Mouse (Mus musculus) forebrain, embryonic 10.5 days (tissue): Measurements from ENCODE around the gene Tc2n. TPM values are rescaled to one million over a fixed set of nuclear protein-coding genes. Genes with fewer than 3 reads are reported as not detected.
A peak's percentile ranks its signal among the peaks of the same experiment; 100 is the strongest.

ENCODE experiments used
- DNase-seq: peaks from one replicate; pipeline ENCODE4 v3.0.0-alpha.2; 2017; ENCODE audit warnings: low spot score; ENCODE audit errors: extremely low spot score
- H3K27ac ChIP-seq: fragments of 300-500 bp; sonication (generic); 2 replicates; pipeline ENCODE4 v1.5.1; 2016; ENCODE audit warnings: mild to moderate bottlenecking
- H3K27me3 ChIP-seq: fragments of 300-500 bp; sonication (generic); 2 replicates; pipeline ENCODE4 v1.6.1; 2016; ENCODE audit warnings: mild to moderate bottlenecking; ENCODE audit not compliant: poor library complexity, severe bottlenecking
- H3K36me3 ChIP-seq: fragments of 300-500 bp; sonication (generic); replicated peaks from 2 replicates; pipeline ENCODE4 v1.6.1; 2016; ENCODE audit warnings: mild to moderate bottlenecking, moderate library complexity
- H3K4me1 ChIP-seq: fragments of 300-500 bp; sonication (generic); 2 replicates; pipeline ENCODE4 v1.6.1; 2016
- H3K4me3 ChIP-seq: fragments of 300-500 bp; sonication (generic); 2 replicates; pipeline ENCODE4 v1.5.1; 2016; ENCODE audit warnings: mild to moderate bottlenecking, moderate library complexity
- H3K9me3 ChIP-seq: fragments of 300-500 bp; sonication (generic); 2 replicates; pipeline ENCODE4 v1.6.1; 2016; ENCODE audit warnings: mild to moderate bottlenecking, moderate library complexity
- WGBS: fragments of 180-500 bp; shearing (Covaris S2); methylation state at CpG from one replicate; pipeline ENCODE4 v1.1.7; 2016; 5-methylcytosine and 5-hydroxymethylcytosine counted together
- polyA plus RNA-seq: library from polyadenylated mRNA; unstranded; fragments of >200 nt; fragmentation: Nextera tagmentation; extraction: Ambion mirVana; gene quantifications from 2 replicates; pipeline ENCODE4 v1.2.1, GENCODE M21; 2016

Gene Tc2n
- polyA plus RNA-seq: 0.21 and 0.38 TPM in 2 replicates

DNA sequence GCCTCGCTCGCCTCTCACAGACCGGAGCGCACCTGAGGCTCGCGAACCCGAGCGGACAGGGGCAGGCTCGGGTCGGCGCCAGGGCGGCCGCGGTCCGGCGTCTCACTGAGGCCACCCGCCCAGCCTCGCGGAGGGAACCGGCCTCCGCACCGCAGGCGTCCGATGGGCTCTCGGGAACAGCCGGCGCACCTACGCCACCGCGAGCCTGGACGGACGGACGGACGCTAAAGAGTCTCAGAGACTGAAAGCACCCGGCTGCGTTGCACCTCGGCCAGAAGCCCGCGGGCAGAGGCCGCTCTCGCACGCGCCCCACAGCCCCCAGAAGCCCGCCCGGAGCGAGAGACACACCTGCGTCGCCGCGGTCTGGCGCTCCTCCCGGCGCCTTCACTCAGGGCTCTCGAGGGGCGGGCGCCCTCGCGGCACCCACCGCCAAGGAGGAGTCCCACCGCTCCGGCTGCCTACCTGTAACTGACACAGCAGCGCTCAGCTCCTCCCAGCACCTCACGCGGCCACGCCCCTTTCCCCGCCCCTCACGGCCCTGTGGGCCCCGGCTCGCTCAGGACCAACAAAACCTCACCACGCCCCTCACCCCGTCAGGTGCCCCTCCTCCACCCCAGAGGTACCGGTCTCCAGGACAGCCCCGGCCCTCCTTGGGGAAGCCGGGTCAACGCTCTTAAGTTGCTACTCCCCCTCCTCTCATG is at the start of gene Tc2n:
Tc2n (minus strand) TSS at position 470 of the 701 bp plus-strand sequence.
- WGBS: under 1% methylated on average over 75 of the region's 75 CpGs

DNA sequence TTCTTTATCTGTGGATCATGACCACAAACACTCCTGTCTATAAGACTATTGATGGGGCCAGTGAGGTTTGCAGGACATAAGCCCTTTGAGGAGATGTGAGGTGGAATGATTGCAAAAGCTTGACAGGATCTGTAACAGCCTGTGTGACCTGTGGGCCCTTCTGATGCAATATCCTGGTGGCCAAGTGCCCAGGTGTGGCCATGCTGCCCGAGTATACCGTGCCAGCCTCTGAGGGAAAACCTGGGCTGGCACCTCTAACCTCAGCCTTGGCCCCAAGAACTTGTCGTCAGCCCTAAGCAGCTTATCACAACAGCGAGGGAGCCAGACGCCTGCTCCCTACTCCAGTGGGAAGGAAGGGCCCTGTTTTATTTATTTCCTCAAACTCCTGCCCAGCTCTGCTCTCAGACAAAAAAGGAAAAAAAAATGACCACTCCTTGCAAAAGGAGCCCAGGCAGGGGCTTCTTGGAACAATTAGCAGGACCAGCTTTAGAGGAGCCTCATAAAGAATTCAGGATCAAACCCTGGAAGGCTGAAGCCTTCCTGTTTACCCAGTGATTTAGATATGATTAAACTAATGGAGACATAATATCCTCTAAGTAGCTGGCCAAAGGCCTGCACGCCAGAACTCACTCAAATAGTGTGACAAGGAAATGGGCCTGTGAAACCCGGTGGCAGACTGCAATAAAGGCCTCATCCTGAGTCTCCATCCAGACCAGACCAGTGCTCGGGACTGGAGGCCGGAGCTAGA is 49.2 kb upstream of the Tc2n start:
- H3K36me3 ChIP-seq: no peaks in the 10 kb centered on the region
- H3K4me1 ChIP-seq: peaks cover 26% of the 10 kb centered on the region
- no peak for DNase-seq
- no peaks in the 10 kb centered on the region for H3K27me3 ChIP-seq
- no peaks in the 10 kb centered on the region for H3K9me3 ChIP-seq
- WGBS: 73% methylated on average over 9 of the region's 9 CpGs
- H3K27ac ChIP-seq: peak overlapping the region; percentile 51; the same call in 1 of the 2 replicates
- no peak overlapping the region for H3K4me3 ChIP-seq

More for the DNA sequence above, at the start of gene Tc2n:
- H3K36me3 ChIP-seq: no peaks in the 10 kb centered on the region
- H3K4me1 ChIP-seq: peaks cover 13% of the 10 kb centered on the region
- peak within 1 kb of the TSS; percentile 81 for H3K4me3 ChIP-seq
- DNase-seq: peak; percentile 82
- H3K9me3 ChIP-seq: no peaks in the 10 kb centered on the region
- peak within 1 kb of the TSS; percentile 60; the same call in 1 of the 2 replicates for H3K27ac ChIP-seq
- H3K27me3 ChIP-seq: peaks cover 39% of the 10 kb centered on the region

DNA sequence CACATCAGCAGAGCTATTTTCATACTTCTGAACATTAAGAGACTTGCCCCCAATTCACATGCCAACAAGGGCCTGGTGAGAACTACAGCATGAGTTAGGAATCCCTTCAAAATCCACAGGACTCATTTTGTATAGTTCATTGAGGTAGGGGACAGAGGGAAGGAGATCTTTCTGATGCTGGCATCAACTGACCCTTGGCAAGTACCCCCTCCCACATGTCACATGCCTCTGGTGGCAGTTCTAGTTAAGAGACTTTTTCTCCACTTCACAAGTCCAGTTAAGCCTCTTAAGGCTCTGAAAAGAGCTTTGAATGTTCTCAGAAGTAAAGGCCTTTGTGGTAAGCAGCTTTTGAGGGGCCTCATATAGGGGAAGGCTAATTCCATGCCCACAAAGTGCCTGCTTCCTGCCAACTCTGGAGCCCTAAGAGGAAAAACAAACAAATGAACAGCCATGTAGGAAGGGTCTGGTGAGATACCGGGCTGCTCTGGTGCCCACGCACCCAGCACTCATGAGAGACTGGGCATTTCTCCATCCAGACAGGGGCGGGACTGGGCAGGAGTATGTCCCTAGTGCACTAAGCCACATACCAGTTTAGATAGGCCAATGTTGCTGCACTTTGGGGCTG is 48.0 kb upstream of the Tc2n start:
- no peaks in the 10 kb centered on the region for H3K27me3 ChIP-seq
- H3K9me3 ChIP-seq: no peaks in the 10 kb centered on the region
- peak overlapping the region; percentile 51 for H3K27ac ChIP-seq
- no peaks in the 10 kb centered on the region for H3K36me3 ChIP-seq
- H3K4me3 ChIP-seq: no peak overlapping the region
- no peak for DNase-seq
- WGBS: 67% methylated on average over 3 of the region's 3 CpGs
- peaks cover 26% of the 10 kb centered on the region for H3K4me1 ChIP-seq

DNA sequence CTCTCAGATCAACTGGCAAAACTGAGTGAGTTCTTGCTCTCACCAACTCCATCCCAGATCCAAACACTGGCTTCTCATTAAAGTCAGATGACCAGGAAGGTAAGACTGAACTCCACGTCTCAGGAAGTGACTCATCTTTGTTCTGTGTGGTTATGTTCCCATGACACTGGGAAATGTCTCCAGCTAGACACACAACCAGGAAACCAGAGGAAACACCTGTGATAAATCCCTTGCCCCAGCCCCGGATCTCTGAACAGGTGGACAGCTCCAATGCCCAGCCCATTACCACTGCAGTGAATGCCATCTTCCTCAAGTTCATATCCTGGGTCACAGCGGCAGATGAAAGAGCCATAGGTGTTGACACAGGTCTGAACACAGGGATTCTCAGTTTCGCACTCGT is 46.5 kb upstream of the Tc2n start:
- H3K36me3 ChIP-seq: no peaks in the 10 kb centered on the region
- no peak for DNase-seq
- WGBS: 90% methylated on average over 5 of the region's 5 CpGs
- H3K4me3 ChIP-seq: no peak overlapping the region
- H3K4me1 ChIP-seq: peaks cover 26% of the 10 kb centered on the region
- H3K27ac ChIP-seq: no peak overlapping the region
- no peaks in the 10 kb centered on the region for H3K27me3 ChIP-seq
- no peaks in the 10 kb centered on the region for H3K9me3 ChIP-seq

DNA sequence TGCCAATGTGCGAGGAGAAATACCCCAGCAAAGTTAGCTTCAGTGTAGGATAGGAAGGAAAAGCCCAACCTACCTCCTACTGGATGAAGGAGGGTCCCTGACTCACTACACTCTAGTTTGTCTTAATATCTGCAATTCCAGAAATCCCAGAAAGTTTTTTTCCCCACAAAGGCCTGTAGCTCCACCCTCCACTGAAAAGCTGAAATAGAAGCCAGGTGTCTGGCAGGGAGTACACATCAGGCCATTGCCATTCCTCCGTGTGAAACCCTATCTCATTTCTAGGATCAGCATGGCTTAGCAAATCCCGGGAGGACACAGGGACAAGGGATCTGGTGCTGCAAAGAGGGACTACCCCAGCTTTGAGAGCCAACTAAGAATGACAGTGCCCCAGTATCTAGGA is 44.7 kb upstream of the Tc2n start:
- Histone ChIP-seq H3K27me3 (no peaks in the 10 kb centered on the region), H3K27ac (no peak overlapping the region), H3K36me3 (no peaks in the 10 kb centered on the region), H3K9me3 (no peaks in the 10 kb centered on the region), H3K4me3 (no peak overlapping the region), H3K4me1 (peaks cover 26% of the 10 kb centered on the region)
- WGBS: 67% methylated on average over 3 of the region's 3 CpGs
- no peak for DNase-seq

DNA sequence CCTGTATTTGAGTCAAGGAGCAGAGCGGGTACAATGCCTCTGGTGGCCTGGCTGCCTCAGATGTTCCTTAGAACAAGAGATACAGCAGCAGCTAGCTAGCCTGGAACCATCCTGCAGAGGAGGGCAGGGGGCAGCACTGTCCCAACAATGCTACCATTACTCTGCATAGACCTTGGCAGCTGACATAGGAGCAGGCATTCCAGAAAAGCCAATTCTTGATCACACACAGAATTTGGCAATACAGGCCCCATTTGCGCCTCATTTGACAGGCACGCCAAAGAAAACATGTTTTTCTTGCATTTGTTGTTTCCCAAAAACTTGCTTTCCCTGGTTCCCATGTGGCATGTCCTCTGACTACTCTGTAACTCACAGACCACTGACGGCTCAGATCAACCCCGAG is 43.7 kb upstream of the Tc2n start:
- peaks cover 18% of the 10 kb centered on the region for H3K4me1 ChIP-seq
- DNase-seq: no peak
- H3K9me3 ChIP-seq: no peaks in the 10 kb centered on the region
- no peak overlapping the region for H3K27ac ChIP-seq
- H3K27me3 ChIP-seq: no peaks in the 10 kb centered on the region
- H3K36me3 ChIP-seq: no peaks in the 10 kb centered on the region
- WGBS: 93% methylated on average over 5 of the region's 5 CpGs
- no peak overlapping the region for H3K4me3 ChIP-seq

DNA sequence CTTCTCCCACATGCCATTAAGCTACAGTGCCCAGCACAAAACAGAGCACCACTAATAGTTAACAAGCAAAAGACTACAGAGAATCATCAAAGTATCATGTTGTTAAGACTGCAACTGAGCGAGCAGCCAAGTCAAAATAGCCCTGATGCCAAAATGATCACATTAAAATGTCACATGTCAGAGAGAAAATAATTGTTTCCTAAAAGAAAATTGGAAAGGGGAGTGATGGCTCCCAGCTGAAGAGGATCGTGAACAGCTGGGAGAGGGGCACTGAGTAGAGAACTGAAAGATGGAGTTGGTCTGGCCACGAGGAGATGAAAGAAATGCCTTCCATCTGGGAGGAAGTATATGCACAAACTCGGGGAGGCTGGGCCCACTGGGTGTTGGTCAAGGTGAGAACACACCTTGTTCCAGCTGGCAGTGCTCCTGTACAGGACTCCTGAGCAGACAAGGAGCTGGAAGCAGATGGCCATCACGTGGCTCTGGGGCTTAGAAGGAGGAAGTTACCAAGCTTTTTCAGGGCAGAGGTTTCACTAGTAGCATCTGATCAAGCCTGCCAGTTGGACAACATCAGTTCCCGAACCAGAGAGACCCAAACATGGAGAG is 41.2 kb upstream of the Tc2n start:
- H3K4me1 ChIP-seq: 0 out of 2 replicates have a peak, but pooled peaks cover 3% of the 10 kb centered on the region
- WGBS: 70% methylated on average over 6 of the region's 6 CpGs

DNA sequence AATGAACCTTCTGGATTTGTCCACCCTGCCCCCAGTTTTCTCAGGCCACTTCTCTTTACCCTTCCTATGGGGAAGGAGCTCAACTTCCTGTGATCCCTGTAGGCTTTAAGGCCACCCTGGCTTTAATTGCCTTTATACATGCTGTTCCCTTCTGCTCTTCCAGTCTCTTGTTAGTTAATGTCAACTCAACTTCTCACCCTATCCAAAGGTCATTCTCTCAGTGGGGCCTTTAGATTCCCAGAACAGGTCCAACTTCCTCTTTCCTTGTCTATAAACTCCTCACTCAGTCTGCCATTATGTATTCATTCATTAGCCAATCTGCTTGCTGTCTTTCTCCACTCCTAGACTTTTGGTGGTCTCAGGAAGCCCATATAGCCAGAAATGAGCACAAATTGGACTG is 40.4 kb upstream of the Tc2n start:
- no peak overlapping the region for H3K27ac ChIP-seq
- H3K27me3 ChIP-seq: no peaks in the 10 kb centered on the region
- DNase-seq: no peak
- H3K4me3 ChIP-seq: no peak overlapping the region
- no peaks in the 10 kb centered on the region for H3K36me3 ChIP-seq
- 0 out of 2 replicates have a peak, but pooled peaks cover under 1% of the 10 kb centered on the region for H3K4me1 ChIP-seq
- H3K9me3 ChIP-seq: no peaks in the 10 kb centered on the region

More for the DNA sequence above, 41.2 kb upstream of the Tc2n start:
- no peak overlapping the region for H3K27ac ChIP-seq
- H3K36me3 ChIP-seq: no peaks in the 10 kb centered on the region
- DNase-seq: no peak
- H3K4me3 ChIP-seq: no peak overlapping the region
- no peaks in the 10 kb centered on the region for H3K27me3 ChIP-seq
- H3K9me3 ChIP-seq: no peaks in the 10 kb centered on the region

DNA sequence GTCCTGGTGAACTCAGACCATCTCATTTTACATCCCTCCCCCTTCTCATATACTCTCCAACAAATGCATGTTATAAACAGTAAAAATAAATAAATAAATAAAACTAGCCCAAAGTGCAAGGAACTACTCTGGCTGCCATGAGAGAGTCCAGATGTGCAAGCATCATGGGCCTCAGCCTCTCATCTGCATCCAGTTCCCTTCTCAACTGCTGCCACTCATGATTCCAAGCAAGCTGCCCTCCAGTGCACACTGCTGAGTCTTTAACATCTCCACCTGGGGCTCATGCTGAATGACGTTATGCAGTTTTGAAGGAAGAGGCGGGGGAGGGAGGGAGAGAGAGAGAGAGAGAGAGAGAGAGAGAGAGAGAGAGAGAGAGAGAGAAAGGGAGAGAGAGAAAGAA is 24.1 kb upstream of the Tc2n start:
- 69% methylated on average over 2 of the region's 2 CpGs for WGBS
- H3K27me3 ChIP-seq: no peaks in the 10 kb centered on the region
- no peaks in the 10 kb centered on the region for H3K4me1 ChIP-seq
- H3K4me3 ChIP-seq: no peak overlapping the region
- DNase-seq: no peak
- no peaks in the 10 kb centered on the region for H3K36me3 ChIP-seq
- no peak overlapping the region for H3K27ac ChIP-seq
- no peaks in the 10 kb centered on the region for H3K9me3 ChIP-seq

DNA sequence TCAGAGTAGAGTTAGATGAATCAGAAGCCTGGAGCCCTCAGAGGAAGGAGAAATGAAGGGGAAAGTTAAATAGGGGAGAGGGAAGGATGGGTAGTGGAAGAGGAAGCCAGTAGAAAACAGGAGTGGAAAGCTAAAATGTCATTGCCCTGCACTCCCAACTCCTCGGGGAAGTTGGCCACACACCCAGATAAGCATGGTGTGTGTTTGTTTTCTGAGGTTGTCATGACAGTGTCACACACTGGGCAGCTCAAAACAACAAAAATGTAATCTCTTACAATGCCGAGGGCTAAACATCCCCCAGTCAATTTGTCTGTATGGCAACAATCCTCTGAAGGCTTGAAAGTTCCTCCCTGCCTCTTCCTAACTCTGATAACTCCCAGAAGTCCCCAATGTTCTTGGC is 22.2 kb upstream of the Tc2n start:
- H3K4me1 ChIP-seq: no peaks in the 10 kb centered on the region
- no peaks in the 10 kb centered on the region for H3K27me3 ChIP-seq
- H3K4me3 ChIP-seq: no peak overlapping the region
- H3K27ac ChIP-seq: no peak overlapping the region
- DNase-seq: no peak
- H3K9me3 ChIP-seq: peaks cover 7% of the 10 kb centered on the region; the same call in 1 of the 2 replicates
- no peaks in the 10 kb centered on the region for H3K36me3 ChIP-seq
- WGBS: 77% methylated on average over 2 of the region's 2 CpGs

DNA sequence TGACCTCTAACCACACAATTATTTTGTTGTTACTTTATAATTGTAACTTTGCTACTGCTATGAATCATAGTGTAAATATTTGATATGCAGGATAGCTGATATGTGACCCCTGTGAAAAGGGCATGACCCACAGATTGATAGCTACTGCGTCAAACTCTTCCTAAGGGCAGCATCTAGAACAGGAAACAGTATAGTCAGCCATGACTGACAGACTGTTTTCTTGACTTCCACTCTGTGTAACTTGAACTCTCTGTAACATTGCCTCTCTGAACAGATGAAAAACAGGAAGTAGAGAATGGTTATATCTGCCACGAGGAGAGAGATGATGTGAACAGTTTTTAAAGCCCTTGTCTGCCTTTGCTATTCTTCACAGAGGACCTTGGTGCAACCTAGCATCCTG is 21.7 kb upstream of the Tc2n start:
- DNase-seq: no peak
- H3K9me3 ChIP-seq: peaks cover 7% of the 10 kb centered on the region; the same call in 1 of the 2 replicates
- no peaks in the 10 kb centered on the region for H3K27me3 ChIP-seq
- no peak overlapping the region for H3K4me3 ChIP-seq
- H3K27ac ChIP-seq: no peak overlapping the region
- H3K4me1 ChIP-seq: no peaks in the 10 kb centered on the region
- WGBS: 71% methylated on average over 2 of the region's 2 CpGs
- H3K36me3 ChIP-seq: no peaks in the 10 kb centered on the region

DNA sequence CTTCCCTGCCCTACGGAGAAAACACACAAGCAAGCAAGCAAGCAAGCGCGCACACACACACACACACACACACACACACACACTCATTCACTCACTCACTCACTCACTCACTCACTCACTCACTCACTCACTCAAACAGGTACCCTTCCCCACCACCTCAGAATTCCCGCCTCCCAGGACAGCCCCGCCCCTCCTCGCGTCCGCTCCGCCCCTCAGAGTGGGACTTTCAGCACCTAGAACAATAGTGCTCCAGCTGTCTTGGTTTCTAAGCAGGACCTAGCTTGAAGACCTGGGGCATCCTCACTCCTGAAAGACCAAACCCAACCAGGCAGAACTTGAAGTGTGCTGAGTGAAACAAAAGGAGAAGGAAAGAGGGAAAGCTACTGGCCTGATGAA is 430 bp upstream of the Tc2n start:
- Histone ChIP-seq H3K4me1 (peaks cover 13% of the 10 kb centered on the region), H3K9me3 (no peaks in the 10 kb centered on the region), H3K27me3 (peaks cover 39% of the 10 kb centered on the region), H3K4me3 (peak overlapping the region; percentile 81), H3K36me3 (no peaks in the 10 kb centered on the region), H3K27ac (peak overlapping the region; percentile 60; the same call in 1 of the 2 replicates)
- DNase-seq: no peak
- 4% methylated on average over 9 of the region's 9 CpGs for WGBS
